Comparison of ENCODE assay signal across 8 mouse cellular contexts in genomic region chr15:24969391-24969812, GRCm38 (mm10).
A peak's percentile ranks its signal among the peaks of the same experiment; 100 is the strongest.
DNase-seq lines count a peak whose midpoint lies in the region; ATAC-seq and TF ChIP-seq lines count a peak whose summit lies in the region.

No protein-coding gene starts in this region.

- H3K4me3 ChIP-seq in lung, embryonic 15.5 days = no peak overlapping the region
- H3K4me3 ChIP-seq in lung, adult 2 months (replicated peaks; ENCODE audit: extremely low read depth, low read depth, low read length) = no peak overlapping the region
- no peak overlapping the region for H3K4me3 ChIP-seq in midbrain, embryonic 16.5 days (ENCODE audit: low read depth, low read length)

- TF ChIP-seq POLR2A in lung, adult 2 months (IDR thresholded peaks at IDR 0.05; ENCODE audit: borderline replicate concordance, extremely low read depth, low read depth, low read length) = no peak

- no peak overlapping the region for H3K4me2 ChIP-seq in lung, embryonic 15.5 days
- no peak overlapping the region for H3K4me2 ChIP-seq in midbrain, embryonic 16.5 days (ENCODE audit: low read length)

- 23% methylated on average over 2 of the region's 2 CpGs for WGBS in lung, embryonic 15.5 days
- WGBS in lung, adult 2 months = 27% methylated on average over 2 of the region's 2 CpGs
- WGBS in midbrain, embryonic 16.5 days = 49% methylated on average over 2 of the region's 2 CpGs

- H3K9ac ChIP-seq in lung, embryonic 15.5 days = no peak overlapping the region
- H3K9ac ChIP-seq in midbrain, embryonic 16.5 days (ENCODE audit: low read depth, low read length) = no peak overlapping the region

- TF ChIP-seq CTCF in lung, adult 2 months (IDR thresholded peaks at IDR 0.05; ENCODE audit: insufficient read depth, low read length) = no peak

- no peaks in the 10 kb centered on the region for H3K9me3 ChIP-seq in lung, embryonic 15.5 days
- H3K9me3 ChIP-seq in midbrain, embryonic 16.5 days (replicated peaks; ENCODE audit: control insufficient read depth, low read length, poor library complexity, severe bottlenecking) = no peaks in the 10 kb centered on the region

- no peak overlapping the region for H3K27ac ChIP-seq in lung, embryonic 15.5 days
- no peak overlapping the region for H3K27ac ChIP-seq in midbrain, embryonic 16.5 days (ENCODE audit: low read length)

- ATAC-seq in lung, embryonic 15.5 days (ENCODE audit: borderline replicate concordance, extremely low read depth, low FRiP score, low TSS enrichment) = peak; percentile 52; the same call in 1 of the 2 replicates
- peak; percentile 42; the same call in 1 of the 2 replicates for ATAC-seq in midbrain, embryonic 16.5 days

- no peaks in the 10 kb centered on the region for H3K36me3 ChIP-seq in lung, embryonic 15.5 days
- H3K36me3 ChIP-seq in midbrain, embryonic 16.5 days (ENCODE audit: control insufficient read depth, insufficient read depth, low read length) = no peaks in the 10 kb centered on the region

- H3K27me3 ChIP-seq in lung, embryonic 15.5 days = no peaks in the 10 kb centered on the region
- H3K27me3 ChIP-seq in midbrain, embryonic 16.5 days (ENCODE audit: control insufficient read depth, insufficient read depth, low read depth, low read length) = no peaks in the 10 kb centered on the region

- no peak for DNase-seq in lung, adult 2 months
- DNase-seq in embryo, embryonic 11 days = peak; percentile 51
- peak; percentile 42 to 44 for DNase-seq in kidney, postnatal 25 days
- no peak for DNase-seq in gastrocnemius, adult 8-10 months (ENCODE audit: low spot score in 2 of 2)
- no peak for DNase-seq in urinary bladder, postnatal 10 days (ENCODE audit: low spot score)
- DNase-seq in adrenal gland, postnatal 4 days (ENCODE audit: low spot score in 2 of 2) = no peak

- H3K4me1 ChIP-seq in lung, embryonic 15.5 days = no peaks in the 10 kb centered on the region
- H3K4me1 ChIP-seq in lung, adult 2 months (ENCODE audit: control insufficient read depth, insufficient read depth, low read length) = no peaks in the 10 kb centered on the region
- no peaks in the 10 kb centered on the region for H3K4me1 ChIP-seq in midbrain, embryonic 16.5 days (ENCODE audit: control insufficient read depth, insufficient read depth, low read length)

Comparison
In these comparisons a context has a peak if more than half of its experiments do, and no peak if none do; other contexts are left out.
1. DNase-seq: peak in embryo, embryonic 11 days (single experiment) and kidney, postnatal 25 days (2 of 2); none in lung, adult 2 months (single experiment), gastrocnemius, adult 8-10 months (0 of 2), urinary bladder, postnatal 10 days (single experiment) and adrenal gland, postnatal 4 days (0 of 2).